Mouse (Mus musculus) T-helper 17 cell (primary cell): ENCODE results near the gene Sec22c.

Experiments used
- in situ Hi-C, 2 experiments: fragments of 300-600 bp; cut with MboI, MseI; formaldehyde crosslinking; loops; 1 replicate in 1 of 2; 2 replicates in 1 of 2; pipeline ENCODE4 v1.15.1; 2025; ENCODE audit warnings: high pct_unique_total_duplicates in 2 of 2

The Sec22c gene

DNA sequence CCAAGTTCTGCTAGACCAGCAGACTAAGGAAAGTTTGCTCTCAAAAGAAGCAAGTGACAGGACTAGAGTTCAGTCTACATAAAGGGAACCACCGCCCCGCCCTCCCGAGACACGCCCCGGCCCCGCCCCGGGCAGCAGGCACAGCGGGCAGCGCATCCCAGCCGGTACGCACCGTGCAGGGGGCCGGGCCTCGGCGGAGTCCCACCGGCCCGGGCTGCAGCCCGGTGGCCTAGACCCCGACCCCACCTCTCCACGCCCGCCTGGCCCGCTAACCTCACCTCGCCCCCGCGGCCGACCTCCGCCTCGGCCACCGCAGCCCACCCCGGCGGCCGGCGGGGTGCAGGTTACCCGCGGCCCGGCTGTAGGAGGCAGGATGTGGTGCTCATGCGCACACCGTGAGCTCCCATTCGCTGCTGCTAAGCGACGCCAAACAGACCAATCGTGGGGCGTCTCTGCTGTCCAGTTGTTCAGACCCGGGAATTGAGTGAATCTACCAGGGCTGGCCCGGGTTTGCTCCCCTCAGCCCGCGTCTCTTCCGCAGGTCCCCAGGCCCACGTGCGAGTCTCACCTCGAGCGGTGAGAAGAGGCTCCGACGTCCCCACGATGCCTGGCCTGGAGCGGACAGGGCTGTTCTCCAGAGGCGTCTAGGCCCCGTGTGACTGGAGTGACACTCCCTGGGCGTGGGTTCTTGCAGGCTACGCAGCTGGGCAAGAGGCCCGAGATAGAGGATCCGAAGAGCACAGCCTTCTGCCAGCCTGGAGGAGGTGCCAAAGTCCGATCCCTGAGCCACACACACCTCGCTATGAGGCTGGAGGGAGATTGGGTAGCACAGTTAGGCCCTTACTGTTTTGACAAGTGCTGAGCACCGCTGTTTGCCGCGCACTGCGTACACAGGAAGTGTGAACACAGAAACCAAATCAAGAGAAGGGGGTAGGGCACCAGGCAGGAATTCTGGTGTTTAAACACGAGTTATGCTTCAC, at the start of gene Sec22c:
Gene Sec22c, minus strand, starts transcription at position 845 of the 980 bp plus-strand sequence.
- in situ Hi-C loops = loop anchor here (25.0 kb wide), 1 partner anchor 1782 kb away; the partner anchor contains the start of gene Limd1 (in 2 of the 2)

GRCm38 (mm10) chr9:121754624-121755023, 49.3 kb upstream of the Sec22c start:
- in situ Hi-C loops = no loop called here

DNA sequence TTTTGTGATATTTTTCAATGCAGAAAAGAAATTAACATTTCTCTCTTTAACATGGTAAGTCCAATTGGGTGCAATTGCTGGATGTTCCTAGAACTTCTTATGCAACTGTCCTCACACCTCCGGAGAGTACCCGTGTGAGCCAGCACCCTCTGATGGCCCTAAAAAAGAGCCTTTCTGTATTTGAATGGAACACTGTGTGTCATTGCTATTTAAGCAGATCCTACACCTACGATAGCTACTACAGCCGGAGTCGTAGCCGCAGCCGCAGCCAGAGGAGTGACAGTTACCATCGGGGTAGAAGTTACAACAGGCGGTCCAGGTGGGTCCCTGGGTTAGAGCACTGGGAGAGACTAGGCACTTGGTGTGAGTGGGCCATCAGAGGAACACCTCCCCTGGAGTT, 47.5 kb upstream of the Sec22c start:
- in situ Hi-C loops = no loop called here

DNA sequence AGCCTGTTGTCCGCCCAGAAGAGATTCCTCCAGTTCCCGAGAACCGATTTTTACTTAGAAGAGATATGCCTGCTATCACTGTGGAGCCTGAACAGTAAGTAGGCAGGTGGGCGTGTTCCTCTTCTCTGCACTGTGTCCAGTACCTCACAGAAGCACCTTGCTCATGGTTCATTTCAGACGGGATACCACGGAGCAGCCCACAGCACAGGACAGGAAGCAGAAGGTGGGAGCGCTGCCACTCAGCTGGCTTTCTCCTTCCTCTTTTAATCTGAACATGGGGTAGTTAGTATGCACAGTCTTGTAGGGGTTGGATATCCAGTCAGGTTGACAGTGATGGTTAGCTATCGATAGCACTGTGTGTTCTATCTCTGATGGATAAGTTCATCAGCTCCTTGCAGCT, 38.8 kb upstream of the Sec22c start:
- in situ Hi-C loops = loop anchor here in 1 of 2 experiments (25.0 kb wide), 1 partner anchor 1268 kb away; the partner anchor contains the start of gene Tmem42

DNA sequence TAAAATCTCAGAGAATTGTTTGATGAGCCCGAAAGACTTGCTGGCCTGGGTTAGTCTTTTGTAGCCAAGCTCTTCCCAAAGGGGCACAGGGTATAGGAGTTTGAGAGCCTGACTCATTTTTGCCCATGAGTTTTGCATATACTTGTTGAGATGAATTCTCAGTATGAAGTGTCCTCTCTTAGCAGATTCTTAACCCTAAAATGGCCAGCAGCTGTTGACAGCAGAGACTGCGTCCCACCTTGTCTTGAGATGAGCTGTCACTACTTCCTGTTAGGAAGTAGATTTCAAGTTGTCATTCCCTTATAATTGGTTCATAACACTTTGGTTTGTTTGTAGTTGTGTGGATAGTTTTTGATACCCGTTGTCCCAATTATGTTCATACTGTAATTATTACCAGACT, 35.9 kb upstream of the Sec22c start:
- in situ Hi-C loops = loop anchor here in 1 of 2 experiments (25.0 kb wide), 1 partner anchor 1271 kb away; the partner anchor contains the start of gene Tmem42

DNA sequence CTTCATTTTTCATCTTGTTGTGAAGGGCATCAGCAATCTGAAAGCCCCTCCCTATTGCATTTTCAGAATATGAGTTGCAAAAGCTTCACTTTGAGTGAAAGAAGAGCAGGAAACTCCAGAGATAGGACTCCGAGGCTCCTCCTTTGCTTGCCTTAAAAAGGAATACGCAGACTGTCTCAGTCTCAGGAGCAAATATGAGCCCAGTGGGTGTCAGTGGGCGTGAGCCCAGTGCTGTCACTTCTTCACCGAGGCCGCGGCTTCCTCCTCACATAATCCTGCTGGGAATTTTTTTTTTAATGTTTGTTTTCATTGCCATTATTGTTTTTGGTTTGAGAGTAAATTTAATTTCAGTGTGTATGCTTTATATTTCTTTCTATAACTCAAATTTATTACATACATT, 35.2 kb upstream of the Sec22c start:
- in situ Hi-C loops = loop anchor here in 1 of 2 experiments (25.0 kb wide), 1 partner anchor 1272 kb away; the partner anchor contains the start of gene Tmem42

DNA sequence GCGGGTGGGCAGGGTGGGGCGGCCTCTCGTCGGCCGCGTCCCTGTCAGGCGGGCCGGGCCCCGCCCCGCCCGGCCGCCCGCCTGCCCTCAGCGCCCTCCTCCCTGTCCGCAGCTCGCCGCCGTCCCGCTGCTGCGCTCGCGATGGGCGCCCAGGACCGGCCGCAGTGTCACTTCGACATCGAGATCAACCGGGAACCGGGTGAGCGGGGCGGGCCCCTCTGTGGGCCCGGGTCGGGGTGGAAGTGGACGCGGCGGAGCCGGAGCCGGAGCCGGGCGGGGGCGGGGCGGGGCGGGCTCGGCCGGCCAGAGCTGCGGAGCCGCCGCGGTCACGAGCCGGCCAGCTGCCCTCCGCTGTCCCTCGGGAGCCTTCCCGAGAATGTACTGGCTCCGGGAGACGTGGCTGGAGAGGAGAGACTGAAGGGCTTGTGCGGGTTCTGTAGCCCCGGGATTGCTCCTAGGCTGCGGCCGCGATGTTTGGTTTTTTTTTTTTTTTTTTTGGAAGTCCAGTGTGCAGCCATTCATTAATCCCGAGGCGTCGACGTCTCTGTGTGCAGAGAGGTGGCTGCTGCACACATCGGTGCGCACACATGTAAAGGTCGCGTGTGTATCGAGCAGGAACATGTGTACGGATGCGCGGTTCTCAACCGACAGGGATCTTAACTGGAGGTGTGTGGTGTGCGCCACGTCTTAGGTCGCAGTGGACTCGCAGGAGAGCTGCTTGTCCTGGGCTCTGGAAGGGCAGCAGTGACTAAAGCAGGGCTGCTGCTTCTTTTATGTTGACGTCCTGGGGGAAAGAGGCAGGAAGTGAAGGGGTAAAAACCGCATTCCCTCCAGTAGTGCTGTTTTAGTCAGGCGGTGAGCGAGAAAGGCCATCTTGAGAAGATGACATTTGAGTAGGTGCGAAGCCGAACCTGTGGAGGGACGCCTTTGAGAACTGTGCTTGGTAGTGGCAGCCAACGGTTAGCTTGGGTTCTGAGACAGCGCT, 14.3 kb upstream of the Sec22c start:
- in situ Hi-C loops = loop anchor here (25.0 kb wide), 1 partner anchor 1768 kb away; the partner anchor contains the start of gene Limd1 (in 2 of the 2)

GRCm38 (mm10) chr9:121718792-121719318, 13.6 kb upstream of the Sec22c start, which contains the start of gene Nktr:
Gene Nktr, plus strand, starts transcription at chr9:121719169.
- in situ Hi-C loops = loop anchor here (25.0 kb wide), 1 partner anchor 1768 kb away; the partner anchor contains the start of gene Limd1 (in 2 of the 2)

GRCm38 (mm10) chr9:121718070-121718705, 12.9 kb upstream of the Sec22c start:
- in situ Hi-C loops = loop anchor here (25.0 kb wide), 1 partner anchor 1769 kb away; the partner anchor contains the start of gene Limd1 (in 2 of the 2)

- in situ Hi-C loops = loop anchor here (25.0 kb wide), 1 partner anchor 1770 kb away; the partner anchor contains the start of gene Limd1 (in 2 of the 2)
Measured at GRCm38 (mm10) chr9:121717048-121717447, 11.8 kb upstream of the Sec22c start.

GRCm38 (mm10) chr9:121710584-121710975, 5.3 kb upstream of the Sec22c start:
- in situ Hi-C loops = loop anchor here (25.0 kb wide), 1 partner anchor 1777 kb away; the partner anchor contains the start of gene Limd1 (in 2 of the 2)

GRCm38 (mm10) chr9:121709898-121710583, 4.8 kb upstream of the Sec22c start, which contains the start of gene Ss18l2:
Gene Ss18l2, plus strand, starts transcription at chr9:121710329.
- in situ Hi-C loops = loop anchor here (25.0 kb wide), 1 partner anchor 1777 kb away; the partner anchor contains the start of gene Limd1 (in 2 of the 2)

DNA sequence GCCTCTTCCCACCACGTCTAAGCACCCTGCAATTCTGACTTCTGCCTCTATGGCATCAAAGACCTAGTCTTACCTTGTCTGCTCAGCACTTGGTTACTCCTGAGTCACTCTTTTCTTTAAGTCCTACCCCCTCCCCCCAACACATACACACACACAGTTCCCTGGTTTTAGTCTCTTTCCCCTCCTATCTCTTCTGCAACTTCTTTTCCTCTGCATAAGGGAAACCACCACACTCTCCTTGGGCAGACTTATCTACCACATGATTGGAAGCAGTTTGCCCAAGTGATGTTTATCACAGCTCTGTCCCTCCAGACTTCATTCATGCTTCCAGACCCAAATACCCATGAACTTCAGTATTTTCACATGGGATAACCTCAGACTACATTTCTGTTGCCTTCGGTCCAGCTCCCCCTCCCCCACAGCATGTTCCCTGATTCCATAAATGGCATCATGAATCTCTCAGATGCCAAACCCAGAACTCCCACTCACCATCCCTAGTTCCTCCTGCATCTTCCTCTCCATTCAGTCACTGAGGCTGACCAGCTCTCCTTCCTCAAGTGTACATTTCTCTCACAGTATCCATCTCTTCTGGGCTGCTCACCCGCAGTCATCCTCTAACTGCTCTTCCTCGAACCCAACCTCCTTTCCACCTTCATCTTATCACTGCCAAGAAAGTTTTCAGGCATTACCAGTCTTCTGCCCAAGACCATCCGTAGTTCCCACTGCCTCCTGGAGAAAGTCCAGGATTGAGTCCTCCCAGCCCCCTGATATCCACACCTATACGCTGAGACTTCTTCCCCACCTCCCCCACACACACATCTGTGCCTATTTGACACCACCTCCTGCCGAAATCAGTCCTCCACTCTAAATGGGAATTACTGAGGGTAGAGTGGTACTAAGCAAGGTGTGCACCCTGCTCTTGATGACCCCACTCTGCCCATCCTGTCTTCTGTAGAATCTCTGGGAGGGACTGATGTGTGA, 3.5 kb upstream of the Sec22c start:
- in situ Hi-C loops = loop anchor here (25.0 kb wide), 1 partner anchor 1779 kb away; the partner anchor contains the start of gene Limd1 (in 2 of the 2)

- in situ Hi-C loops = loop anchor here (25.0 kb wide), 1 partner anchor 1780 kb away; the partner anchor contains the start of gene Limd1 (in 2 of the 2)
Measured at GRCm38 (mm10) chr9:121707801-121708200, 2.5 kb upstream of the Sec22c start.

DNA sequence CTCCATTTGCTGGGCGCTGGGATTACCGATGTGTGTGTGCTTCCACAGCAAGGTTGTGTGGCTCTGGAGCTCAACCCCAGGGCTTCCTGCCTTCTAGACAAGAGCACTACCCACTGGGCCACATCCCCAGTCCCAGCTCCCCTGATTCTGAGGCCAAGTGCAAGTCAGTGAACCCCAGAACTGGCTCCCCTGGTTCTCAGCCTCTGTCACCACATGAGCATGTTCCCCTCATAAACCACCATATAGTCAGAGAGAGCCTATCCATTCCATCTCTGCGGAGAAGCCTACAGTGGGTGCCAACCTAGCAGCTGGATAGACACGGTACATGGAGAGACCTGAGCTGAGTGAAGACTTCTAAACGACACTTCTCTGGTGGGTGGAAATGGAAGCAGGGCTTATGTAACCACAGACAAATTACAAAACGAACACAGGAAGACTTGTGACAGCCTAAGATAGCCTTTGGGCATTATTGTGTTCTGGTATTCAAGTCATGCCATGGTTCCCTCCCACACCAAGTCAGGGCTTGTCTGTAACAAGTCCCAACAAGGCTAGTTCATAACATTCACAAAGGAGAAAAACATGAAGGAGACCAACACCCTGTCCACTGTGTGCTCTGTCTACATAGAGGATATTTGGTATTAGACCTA, 862 bp upstream of the Sec22c start:
- in situ Hi-C loops = loop anchor here (25.0 kb wide), 1 partner anchor 1781 kb away; the partner anchor contains the start of gene Limd1 (in 2 of the 2)

GRCm38 (mm10) chr9:121704261-121704645, 1.0 kb downstream of the Sec22c start:
- in situ Hi-C loops = loop anchor here (25.0 kb wide), 1 partner anchor 1783 kb away; the partner anchor contains the start of gene Limd1 (in 2 of the 2)
